Mouse (Mus musculus) megakaryocyte, embryonic 14.5 days (primary cell): Measurements from ENCODE around the gene Fam178b.

Source experiments
- FLI1 ChIP-seq: IDR thresholded peaks from 2 replicates; pipeline ENCODE4 v1.6.1; 2012; ENCODE audit warnings: low read length, inconsistent platforms, mixed read lengths
- GATA1 ChIP-seq: IDR thresholded peaks from 3 replicates; pipeline ENCODE4 v1.6.1; 2012; ENCODE audit warnings: mixed read lengths, low read length, inconsistent platforms, borderline replicate concordance

GRCm38 (mm10) chr1:36538727-36539126 is 144.3 kb downstream of the Fam178b start:
- TF ChIP-seq GATA1 (no peak), FLI1 (no peak)
